Mouse (Mus musculus) v-Abl transformed pro-B cells (cell line): ENCODE results near the gene Agbl4.

ENCODE experiments used
- in situ Hi-C, 2 experiments: fragments of 400-800 bp; cut with MboI; formaldehyde crosslinking; loops; one replicate each; pipeline ENCODE4 v1.15.1; 2025; ENCODE audit not compliant: unreplicated experiment in 2 of 2

The Agbl4 gene

DNA sequence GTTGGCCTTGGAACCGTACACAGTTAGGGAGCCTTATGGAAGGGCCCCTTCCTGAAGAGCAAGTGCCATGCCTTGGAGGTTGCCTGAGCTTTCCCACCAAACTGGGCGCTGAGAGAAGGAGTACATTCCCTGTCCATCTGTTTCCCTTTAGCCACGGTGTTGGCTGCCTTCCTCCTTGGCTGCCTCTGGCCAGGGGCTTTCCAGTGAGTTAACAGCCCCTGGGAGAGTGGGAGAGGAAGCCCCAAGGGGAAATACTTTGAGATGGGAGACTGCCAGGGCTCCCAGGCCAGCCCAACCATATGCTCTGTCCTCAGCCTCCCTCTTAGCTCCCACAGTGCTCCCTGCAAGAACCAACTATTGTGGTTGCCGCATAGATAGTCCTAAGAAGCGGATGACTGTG is 1087.7 kb downstream of the Agbl4 start:
- in situ Hi-C loops: no loop called here

DNA sequence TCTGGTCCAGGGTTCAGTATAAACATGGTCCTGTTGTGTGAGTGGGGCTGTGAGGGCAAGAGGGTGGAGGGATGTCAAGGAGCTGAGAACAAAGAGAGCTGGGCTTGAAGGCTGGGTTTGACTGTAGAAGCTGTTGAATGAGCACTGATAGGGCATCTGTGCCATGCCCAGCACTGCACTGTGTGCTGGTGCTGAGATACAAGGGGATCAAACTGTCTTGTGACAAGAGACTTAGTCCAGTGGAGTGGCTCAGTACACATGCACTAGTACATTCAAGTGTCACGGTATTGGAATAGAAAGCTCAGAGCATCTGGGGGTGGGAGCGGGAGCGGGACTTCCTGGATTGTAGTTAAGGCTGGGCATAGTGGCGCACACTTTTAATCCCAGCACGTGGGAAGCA is 1088.7 kb downstream of the Agbl4 start:
- in situ Hi-C loops: no loop called here

DNA sequence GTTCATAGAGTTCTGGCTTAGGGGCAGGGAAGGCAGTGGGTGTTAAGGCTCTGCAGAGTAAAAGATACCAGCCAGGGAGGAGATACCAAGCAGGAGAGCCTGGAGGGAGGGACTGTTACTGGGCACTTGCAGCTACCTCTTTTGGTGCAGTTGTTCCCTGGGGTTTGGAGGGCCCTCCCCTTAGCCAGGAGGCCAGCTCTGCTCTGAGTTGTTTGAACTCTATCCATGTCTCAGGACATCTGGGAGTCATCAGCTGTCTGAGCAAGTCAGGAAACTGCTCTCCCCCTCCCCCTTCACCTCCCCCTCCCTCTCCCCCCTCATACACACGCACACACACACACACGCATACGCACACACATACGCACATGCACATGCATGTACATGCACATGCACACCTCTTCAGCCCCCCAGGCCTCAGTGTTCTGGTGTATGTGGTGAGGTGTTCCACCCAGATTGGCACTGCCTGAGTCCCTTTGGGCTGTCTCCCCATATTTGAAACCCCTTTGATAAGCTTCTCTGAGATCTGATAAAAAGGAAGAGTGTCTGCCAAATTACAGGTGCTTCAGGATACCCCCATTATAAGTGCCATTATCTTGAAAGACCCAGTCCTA is 1089.9 kb downstream of the Agbl4 start:
- in situ Hi-C loops: no loop called here

DNA sequence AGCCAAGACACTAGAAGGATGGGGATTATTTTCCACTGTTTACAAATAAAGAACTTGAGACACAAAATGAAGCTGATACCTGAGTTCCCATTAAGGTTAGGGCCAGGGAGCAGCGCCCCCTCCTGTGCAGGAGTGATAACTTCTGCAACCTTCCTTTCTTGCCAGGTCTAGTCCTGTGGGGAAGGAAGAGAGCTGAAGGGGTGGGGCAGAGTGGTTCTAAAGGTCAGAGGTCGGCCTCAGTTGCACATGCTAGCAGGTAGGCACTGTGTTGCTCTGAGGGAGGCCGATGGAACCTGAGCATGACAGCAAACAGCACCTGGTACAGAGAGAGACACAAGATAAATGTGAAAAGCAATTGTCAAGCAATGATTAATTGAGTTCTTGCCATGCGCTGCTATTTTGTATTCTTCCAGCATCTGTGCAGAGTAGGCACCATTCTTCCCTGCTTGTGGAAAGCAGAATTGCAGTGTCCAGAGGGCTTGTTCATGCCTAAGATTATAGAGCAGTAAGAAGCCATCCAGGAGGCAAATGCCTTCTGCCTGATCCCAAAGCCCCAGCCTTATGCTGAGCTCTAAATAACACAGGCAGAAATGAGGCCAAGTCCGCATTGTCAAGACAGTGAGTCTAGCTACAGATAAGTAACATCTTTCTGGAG is 1096.4 kb downstream of the Agbl4 start:
- in situ Hi-C loops: no loop called here

DNA sequence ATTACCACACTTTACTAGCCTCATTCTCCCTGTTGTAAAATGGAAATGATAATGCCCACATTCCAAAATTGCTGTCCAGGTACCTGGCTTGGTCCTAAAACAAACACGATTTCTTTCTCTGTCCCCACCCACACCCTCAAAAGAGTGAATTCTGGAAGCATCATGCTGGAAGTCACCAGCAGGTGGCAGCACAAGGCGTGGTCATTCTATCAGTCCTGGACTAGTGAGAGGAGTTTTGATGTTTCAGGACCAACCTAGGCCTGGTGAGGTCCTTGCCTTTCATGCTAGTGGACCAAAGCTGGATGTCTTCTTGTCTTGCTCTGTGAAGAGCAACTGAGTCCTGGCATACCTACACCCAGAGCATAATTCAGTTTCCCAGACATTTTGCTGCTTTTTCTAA is 1098.5 kb downstream of the Agbl4 start:
- in situ Hi-C loops: no loop called here

DNA sequence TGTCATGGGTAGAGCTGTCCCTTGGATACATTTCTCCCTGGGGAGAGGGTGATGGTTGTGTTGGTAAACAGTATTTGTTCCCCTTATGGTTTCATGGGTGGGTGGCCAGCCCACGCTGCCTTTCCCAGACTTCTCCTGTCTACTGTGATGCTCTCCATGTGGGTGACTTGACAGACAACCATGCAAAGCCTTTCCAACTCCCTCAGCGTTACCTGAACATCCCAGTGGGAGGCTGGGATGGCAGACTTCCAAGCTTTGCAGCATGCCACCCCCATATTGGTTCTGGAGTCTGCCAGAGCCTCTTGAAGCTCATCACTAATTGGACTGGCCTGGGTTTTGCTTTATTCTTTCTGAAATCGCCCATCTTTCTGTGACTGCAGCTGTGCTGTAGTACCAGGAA is 1101.3 kb downstream of the Agbl4 start:
- in situ Hi-C loops: no loop called here

DNA sequence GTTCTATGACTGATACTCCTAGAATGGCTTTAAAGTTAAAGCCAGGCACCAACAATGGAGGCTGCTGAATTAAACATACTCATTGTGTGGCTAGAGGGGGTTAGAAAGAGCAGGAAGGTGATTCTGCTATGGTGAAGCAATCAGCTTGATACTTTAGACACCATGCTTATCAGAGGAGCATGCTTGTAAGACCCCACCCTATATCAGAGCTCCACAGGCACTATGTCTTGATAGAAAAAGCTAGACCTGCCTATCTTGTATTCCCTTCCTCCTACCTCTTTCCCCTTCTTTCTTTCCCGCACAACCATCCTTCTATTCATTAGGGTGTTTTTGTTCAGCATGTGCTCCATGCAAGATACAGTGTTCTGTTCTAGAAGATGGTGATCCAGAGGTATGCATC is 1104.0 kb downstream of the Agbl4 start:
- in situ Hi-C loops: no loop called here

DNA sequence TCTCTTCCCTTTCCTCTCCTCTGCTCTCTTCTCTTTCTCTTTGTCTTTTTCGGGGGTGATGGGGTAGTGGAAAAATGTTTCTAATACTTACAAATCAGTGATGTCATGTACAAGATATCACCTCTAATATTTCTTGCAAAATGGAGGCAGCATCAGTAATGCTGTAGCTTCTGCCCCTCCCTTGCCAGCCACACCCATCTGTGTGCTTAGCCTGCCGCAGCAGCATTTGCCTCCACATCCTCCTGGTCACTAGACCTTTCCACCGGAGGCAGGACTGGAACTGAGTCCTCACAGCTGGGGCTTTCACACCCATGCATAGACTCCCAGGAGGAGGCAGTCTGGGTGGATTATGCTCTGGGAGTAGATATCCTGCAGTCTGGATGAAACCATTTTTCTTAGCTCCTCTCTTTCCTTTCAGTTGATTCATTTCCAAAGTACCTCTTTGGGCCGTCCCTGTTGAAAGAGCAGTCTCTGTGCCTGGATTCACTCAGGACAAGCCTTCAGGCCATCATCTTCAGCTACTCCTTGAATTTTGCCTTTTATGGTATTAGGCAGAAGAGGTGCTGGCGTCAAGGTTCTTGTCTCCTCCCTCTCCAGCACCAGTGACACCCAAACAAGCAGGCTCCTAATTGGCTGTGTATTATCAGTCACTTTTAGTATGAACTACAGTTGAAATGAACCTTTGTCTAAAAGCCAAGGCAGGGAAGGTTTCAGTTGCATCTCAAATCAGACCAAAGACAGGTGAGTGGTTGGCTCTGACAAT is 1105.7 kb downstream of the Agbl4 start:
- in situ Hi-C loops: no loop called here

DNA sequence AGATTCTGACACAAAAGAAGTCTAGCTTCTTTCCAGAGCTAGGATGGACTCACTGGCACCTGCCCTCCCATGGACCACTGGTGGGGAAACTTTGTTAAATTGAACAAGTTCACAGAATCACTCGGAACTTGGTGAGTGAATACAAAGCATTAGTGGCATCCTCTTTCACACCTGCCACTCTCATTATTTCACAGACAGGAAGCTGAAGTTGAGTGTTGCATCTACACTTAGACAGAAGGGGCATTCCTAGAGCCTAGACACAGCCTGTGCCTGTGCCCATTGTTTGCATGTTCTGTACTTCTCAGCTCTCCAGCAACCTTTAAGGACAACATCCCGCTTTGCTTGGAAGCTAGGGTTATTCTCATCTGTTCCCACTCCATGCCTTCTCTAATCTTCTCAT is 1107.5 kb downstream of the Agbl4 start:
- in situ Hi-C loops: no loop called here

DNA sequence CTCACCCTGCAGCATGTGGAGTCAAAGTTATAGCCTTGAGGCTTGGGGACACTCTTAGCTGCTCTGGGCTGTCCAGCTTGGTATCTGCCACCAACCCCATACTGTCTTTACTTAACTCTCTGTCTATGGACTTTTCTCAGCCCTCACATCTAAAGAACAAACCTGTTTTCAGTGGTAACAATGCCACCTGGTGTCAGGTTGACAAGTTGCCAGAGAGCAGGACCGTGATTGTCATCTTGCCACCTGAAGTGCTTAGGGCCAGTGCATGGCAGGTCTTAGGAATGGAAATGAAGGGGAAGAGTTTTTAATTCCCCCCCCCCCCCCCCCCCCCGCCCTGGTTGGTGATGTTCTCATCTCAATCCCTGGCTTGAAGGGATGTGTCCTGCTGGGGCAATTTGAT is 1112.7 kb downstream of the Agbl4 start:
- in situ Hi-C loops: no loop called here

DNA sequence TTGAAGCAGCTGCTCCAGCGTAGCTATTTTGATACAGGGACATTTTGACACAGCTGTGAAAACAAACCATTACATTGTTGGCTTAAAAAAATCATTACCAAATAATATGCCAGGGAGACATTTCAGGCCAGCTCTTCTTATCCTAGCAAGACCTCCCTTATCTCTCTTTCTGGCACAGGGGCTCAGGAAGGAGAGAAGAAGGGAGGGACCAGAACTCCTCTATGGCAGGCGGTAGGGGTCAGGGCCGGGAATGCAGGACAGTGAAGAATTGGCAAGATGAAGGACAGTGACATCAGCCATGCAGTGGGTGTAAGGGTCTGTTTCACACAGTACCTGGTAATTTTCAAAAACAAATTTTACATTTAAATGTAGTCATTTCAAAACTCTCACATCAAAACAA is 1116.5 kb downstream of the Agbl4 start:
- in situ Hi-C loops: no loop called here

DNA sequence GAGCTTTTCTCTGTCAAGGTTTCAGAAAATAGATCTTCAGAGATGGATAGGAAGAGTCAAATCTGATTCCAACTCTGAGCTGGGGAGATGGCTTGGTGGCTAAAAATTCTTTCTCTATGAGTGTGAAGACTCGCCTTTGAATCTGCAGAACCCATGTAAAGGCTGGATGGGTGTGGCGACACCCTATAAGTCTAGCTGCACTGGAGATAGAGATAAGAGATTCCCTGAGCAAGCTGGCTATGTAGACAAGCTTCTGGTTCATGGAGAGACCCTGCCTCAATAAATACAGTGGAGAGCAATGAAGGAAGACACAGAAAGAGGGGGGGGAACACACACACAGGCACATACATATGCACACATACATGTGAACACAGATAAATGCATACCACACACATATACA is 1118.7 kb downstream of the Agbl4 start:
- in situ Hi-C loops: no loop called here

DNA sequence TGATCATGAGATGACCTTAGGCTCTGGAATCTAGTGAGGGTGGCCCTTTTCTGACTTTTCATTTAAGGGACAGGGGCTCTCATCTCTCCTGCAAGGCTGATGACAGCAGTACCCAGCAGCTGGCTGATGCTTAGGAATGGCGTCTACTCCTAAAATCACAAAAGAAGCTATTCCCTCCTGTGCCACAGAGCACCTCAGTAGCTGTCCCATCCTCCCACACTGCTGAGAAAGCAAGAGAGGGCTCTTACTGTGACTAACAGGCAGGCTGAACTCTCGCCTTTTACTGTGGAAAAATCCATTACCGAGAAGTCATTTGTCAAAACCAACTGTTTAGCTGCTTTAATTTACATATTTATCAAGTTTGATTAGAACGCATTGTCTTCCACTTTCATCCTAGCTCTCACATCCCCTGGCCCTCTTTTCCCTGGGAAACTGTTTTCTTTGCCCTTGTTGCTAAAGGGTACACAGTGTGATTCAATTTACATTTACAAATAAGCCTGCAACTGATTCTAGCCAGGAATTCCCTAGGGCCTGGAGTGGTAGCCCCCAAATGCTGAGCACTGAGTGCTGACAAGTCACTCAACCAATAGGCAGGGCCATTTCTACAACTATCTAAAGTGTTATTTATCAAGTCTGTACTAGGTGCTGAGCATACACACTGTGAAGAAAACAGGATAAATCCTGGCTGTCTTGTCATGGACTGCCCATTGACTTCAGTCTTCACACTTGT is 1119.8 kb downstream of the Agbl4 start:
- in situ Hi-C loops: no loop called here

DNA sequence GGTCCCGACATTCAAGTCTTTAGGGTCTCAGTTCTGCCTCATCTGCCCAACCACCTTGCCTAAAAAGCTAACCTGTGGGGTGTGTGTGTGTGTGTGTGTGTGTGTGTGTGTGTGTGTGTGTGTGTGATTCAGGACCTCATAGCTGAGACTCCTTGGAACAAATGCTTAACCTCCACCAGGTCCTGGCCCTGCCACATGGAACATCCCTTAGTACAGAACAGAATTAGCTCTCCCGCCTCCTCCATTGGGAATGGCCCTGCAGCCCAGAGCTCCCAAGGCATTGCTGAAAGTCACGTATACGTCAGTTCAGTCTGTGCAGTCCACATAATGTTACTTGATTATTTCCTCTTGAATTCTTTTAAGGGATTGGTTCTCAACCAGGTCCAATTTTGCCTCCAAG is 1120.7 kb downstream of the Agbl4 start:
- in situ Hi-C loops: no loop called here

DNA sequence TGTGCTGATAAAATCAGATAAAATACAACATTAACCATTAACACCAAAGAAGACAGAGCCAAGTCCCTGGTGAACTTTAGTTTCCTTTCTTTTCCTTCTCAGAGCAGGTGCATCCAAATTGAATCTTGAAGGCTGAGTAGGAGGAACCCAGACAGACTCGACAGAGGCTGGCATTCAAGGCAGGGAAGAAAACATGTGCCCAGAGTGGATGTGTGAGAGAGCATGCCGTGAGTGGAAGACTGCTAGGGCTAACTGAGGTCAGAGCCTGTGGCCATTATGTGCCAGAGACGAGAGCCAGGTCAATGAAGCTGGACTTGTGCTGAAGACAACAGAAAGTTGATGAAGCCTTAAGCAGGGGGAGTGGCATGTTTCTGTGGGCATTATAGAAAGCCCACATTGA is 1121.8 kb downstream of the Agbl4 start:
- in situ Hi-C loops: no loop called here

DNA sequence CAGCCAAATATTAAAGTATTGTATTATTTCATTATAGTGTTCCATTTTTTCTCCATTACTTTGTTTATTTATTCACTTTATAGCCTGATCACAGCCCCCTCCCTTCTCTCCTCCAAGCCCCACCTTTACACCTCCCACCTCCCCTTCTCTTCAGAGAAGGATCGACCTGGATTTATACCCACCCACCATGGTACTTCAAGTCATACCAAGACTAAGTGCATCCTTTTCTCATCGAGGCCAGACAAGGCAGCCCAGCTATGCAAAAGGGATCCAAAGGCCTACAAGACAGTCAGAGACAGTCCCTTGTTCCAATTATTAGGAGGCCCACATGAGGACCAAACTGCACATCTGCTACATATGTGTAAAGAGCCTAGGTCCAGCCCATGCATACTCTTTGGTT is 1122.5 kb downstream of the Agbl4 start:
- in situ Hi-C loops: no loop called here

DNA sequence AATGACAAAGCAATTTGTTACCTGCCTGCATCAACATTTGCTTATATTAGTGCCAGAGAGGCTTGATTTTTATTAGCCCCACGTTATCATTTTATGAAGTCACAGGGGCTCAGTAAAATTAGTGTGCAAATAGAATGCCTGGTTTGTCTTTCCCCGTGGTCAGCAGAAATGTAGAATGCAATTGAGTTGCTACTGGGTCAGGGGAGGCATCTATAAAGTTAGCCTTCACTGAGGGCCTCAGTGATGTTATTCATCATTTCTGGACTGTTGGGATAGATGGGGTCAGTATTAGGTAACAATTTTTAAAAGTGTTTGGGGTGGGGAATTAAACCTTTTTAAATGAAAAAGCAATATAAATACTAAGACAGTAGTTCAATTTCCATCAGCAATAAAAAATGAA is 1125.5 kb downstream of the Agbl4 start:
- in situ Hi-C loops: no loop called here

DNA sequence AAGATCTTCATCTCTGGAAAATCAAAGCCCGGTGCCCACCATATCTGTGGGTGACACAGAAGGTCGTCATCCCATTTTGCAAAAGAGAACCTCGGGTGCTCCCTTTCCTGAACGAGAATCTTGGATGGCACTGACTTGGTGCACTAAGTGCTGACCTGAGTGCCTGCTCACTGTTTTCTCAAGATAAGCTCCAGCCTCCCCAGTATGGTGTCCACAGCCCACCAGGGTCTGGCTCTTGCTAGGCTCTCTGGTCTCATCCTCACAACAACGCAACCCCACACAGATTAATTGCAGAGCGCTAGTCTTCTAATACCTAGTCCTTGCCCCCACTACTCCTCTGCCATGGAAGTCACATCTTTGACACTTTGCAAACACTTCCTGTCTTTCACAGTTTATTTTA is 1131.5 kb downstream of the Agbl4 start:
- in situ Hi-C loops: no loop called here

DNA sequence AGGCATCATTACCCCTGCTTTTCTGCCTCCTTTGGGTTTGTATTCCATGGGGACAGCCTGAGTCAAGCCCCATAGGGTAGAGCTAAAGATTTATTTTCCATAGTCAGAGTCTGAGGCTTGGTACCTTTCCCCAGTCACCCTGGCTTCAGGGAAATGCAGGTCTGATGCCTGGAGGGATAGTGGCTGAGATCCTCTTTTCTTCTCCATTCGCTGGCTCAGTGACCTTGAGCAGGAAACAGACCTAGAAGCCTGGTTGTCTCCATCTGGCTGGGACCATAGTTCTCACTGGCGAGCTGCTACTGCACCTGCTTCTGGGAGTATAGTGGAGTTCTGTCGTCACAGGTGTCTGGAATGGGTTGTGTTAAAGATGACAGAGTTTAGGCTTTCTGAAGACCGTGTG is 1132.5 kb downstream of the Agbl4 start:
- in situ Hi-C loops: no loop called here

DNA sequence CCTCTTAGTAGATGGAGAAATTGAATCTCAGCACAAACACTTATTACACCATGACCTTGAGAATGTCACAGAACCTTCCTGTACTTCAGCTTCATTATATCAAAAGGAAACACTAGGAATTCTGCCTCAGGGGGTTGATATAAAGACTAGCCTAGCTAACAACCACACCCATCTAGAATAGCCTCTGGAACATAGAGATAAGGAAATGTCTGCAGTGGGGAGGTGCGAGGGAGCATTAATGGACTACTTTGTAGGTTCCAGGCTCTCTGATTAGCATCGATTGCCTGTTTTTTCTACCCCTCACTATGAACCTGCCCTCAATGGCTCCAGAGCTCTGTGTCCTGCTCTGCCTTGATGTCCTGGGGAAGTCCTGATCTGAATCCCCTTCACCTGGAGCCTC is 1133.1 kb downstream of the Agbl4 start:
- in situ Hi-C loops: no loop called here

DNA sequence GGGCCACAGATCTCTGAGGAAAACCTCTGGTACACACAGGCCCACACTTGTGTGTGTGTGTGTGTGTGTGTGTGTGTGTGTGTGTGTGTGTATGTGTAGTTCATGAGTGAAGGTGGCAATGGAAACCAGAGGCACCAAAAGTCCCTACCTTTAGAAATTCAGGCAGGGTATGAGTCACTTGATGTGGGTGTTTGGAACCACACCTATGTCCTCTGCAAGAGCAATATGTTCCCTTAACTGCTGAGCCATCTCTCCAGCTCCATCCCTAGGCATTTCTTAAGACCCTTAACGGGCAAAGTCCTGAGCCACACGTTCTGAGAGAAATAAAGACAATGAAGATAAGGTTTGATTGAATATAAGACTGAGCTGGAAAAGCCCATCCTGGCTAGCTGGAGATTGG is 1147.2 kb downstream of the Agbl4 start:
- in situ Hi-C loops: no loop called here

DNA sequence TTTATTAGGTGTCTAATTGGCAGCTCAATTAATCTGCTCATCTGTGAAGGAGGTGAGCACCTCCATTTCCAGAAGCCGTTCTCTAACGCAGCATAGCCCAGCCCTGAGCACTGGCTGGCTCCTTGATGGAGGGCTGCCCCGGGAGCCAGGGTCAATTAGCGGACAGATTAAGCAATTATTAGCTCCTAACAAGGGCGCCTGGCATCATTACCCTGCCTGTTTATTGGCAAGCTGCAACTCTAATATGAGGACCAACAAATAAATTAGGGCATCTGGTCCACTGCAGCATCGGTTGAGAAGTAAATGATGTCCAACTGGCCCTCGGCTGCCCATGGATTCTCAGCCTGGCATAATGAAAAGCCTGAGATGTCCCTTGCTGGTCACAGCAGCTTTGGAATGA is 1148.5 kb downstream of the Agbl4 start:
- in situ Hi-C loops: no loop called here
